Mouse (Mus musculus): ENCODE data around the gene Blnk.

DNA sequence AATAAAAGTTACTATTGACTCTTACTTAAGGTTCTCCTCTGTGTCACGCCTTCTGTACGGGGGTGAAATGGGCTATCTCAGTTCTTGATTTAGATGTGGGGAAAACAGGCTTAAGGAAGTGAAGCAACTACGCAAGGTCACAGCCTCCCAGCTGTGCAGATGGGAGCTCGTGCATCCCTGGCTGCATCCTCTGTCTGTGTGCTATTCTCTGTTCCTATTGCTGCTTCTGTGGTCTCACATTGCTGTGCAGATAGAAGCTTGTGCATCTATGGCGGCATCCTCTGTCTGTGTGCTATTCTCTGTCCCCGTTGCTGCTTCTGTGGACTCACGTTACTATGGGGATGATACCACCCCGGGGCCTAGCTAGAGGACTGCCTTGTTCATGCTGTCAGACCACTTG is 32.2 kb upstream of the Blnk start:
- TF ChIP-seq CTCF (IDR thresholded peaks at IDR 0.05; ENCODE audit: low read depth), result no peak
- no peak for TF ChIP-seq EP300 (IDR thresholded peaks at IDR 0.05; ENCODE audit: low read depth)
